Mouse (Mus musculus): Measurements from ENCODE around the gene Capn10.
"Not testable (repeated sequence)": the region's sequence is repeated elsewhere in the genome, so short reads cannot be mapped to it uniquely, and the experiment has no call there.

Capn10 gene

DNA sequence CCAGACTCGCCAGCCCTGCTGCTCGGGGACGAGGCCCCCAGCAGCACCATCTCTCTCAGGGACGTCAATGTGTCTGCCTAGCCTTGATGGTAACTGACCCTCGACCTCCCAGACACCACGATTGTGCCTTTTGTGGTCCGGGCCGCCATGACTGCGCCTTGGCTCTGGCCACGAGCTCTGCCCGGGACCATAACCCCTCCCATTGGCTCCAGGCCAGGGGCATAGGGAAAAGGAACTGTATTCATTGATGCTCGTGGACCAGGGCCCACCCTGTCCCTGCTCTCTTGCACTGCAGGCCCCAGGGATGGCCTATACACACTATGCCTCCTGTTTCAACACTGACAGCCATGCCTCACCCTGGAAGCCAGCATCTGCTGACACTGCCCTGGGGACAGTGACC, 14.4 kb upstream of the Capn10 start:
- no peak for DNase-seq (ENCODE audit: low read depth, low spot score)

DNA sequence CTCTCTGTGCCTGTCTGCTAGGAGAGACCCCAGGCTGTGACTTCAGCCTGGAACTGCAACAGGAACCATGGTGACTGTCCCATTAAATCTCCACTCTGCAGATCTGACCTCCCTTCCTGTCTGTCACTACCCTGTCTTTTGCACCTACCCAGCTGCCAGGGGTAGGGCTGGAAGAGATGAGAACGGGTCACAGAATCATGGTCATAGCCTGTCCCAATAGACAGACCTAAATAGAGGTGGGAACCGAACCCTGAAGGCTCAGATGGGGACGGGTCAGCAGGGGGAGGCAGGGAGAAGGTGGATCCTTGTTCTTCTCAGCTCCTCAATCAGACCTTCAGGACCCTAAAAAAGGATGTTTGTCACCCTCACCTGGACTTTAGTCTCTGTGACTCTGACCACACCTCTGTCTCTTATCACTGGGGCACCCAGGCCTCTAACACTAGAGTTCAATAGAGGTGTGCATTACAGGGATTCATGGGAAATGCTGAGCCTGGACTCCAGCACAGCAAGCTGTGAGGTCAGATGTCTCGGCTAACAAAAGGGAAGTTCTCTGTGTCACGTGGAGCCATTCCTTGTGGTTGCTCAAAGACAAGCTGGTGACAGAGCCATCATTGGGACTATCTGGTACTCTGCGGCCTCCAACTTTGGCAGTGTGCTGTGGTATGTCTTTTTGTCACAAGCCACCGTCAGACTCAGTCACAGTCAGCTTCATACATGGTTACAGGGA, 13.5 kb upstream of the Capn10 start:
- no peak for DNase-seq (ENCODE audit: low read depth, low spot score)

DNA sequence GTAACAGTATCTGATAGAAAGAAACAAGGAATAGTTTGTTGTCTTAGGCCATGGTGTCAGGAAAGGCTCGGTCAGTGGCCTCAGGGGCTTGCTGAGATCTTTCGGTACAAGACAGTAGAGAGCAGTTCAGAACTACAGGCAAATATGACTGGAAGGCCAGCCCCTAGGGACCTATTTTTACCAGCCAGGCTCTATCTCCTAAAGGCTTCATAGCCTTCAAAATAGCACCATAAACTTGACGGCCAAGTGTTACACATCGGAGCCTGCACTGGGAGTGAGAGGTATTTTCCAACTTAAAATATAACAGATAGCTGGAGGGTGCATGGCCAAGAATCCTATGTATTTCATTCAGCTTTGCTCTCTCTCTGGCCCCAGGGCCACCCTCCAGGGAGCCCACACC, 12.7 kb upstream of the Capn10 start:
- no peak for DNase-seq (ENCODE audit: low read depth, low spot score)

DNA sequence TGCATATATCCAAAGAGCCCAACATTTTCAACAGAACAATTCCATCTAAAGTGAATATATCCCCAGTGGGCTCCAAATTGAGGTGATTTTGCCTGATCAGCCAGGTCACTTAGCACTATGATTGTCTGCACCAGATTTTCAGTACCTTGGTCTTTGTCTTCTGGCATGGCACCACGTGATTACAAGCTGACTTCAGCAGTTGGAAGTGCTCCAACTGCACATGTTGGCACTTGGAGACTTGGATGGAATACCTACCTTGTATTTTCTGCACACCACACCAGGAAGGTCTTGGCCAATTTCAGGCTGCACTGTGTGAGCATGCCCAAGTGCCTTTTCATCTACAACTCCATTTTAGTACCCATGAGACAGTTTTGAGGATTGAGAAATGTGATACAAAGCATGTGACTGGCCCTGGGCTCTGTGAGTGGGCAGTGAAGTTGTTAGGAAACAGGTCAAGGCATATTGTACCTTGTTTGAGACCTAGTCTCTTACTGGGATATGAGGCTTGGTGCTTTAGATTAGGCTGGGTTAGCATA, 3.9 kb upstream of the Capn10 start:
- no peak for DNase-seq (ENCODE audit: low read depth, low spot score)

DNA sequence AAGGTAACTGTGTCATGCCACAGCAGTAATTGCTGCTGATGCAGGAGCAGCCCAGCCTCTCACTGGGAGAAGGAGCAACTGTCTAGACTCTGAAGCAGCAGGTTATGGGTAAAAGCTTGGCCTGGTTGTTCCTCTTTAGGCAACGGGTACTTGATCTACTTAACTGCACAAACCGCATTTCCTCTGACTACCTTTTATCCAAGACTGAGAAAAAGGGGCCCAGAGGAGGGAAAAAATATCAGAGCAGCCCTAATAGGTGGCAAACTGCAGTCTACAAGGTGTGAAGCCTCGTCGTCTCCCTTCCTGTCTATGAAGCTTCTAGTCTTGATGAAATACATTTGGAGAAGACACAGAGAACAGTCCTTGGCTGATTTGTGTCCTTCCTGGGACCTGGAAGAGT, 565 bp upstream of the Capn10 start:
- DNase-seq (ENCODE audit: low read depth, low spot score): no peak

DNA sequence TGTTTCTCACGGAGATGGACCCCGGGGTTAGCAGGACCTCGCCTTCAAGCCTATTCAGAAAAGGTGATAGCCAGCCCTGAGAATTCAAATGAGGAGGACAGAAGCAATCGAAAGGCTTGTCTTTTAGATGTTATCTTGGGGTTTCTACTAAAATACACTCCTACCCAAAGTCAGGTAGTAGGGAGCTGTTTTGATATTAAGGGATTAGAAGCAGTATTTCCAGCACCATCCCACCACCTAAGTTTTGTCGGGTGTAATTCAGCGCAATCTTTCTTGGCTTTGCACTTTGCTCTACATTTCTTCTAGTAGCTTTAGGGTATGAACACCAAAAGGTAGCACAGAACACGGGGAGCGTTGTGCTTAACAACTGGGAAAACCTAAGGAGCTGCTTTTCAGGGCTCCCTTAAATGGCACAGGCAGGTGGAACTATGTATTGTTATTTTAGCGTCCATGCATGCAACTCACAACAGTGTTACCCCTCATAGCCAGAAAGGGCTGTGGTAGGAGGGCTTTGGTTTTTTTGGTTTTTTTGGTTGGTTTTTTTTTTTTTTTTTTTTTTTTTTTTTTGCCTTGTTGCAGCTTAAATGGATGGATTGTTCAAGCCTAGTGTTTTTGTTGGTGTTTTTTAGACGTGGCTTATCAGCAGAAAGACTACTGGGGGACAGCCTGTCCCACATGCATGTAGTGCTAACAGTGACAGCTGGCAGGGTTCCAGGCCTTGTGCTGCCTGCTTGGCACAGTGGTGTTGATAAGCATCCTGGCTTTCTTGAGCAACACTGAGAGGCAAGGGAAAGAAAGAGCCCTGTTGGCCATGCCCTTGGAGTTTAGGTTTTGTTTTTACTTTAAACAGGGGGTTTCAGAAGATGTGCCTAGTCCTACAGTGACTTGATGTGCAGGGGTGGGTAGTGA, 1.1 kb downstream of the Capn10 start:
- no peak for DNase-seq (ENCODE audit: low read depth, low spot score)

DNA sequence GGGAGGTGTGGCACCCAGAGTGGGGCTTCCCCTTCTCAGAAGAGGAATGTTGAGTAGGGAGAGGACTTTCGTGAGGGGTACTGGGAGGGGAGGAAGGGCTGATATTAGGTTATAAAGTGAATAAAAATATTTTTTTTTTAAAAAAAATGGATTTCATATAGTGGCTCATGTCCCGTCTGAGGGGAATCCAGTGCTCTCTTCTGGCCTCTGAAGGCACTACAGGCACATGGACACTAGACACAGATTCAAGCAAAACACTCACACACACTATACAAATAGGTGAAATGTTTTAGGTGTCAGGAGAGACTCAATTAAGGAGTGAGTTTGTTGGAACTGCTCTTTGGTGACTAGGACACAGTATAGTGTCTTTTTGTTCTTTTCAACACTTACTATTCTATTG, 1.8 kb downstream of the Capn10 start:
- DNase-seq (ENCODE audit: low read depth, low spot score): no peak

DNA sequence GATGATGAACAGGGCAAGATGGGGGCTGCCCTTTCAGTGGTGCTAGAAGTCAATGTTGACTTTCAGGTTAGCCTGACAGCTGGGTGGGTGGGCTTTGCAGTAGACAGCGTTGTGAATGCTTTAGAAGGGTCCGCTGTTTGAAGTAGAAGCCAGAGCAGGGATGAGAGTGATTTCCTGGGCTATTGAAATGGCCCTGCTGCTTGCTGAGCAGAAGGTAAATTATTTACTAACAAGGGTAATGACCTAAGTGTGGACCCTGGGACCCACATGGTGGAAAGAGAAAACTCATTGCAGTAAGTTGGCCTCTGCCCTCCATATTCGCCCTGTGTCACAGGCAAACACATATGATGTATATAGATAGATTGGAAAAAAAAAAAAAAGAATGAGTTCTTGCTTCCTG, 2.3 kb downstream of the Capn10 start:
- no peak for DNase-seq (ENCODE audit: low read depth, low spot score)

DNA sequence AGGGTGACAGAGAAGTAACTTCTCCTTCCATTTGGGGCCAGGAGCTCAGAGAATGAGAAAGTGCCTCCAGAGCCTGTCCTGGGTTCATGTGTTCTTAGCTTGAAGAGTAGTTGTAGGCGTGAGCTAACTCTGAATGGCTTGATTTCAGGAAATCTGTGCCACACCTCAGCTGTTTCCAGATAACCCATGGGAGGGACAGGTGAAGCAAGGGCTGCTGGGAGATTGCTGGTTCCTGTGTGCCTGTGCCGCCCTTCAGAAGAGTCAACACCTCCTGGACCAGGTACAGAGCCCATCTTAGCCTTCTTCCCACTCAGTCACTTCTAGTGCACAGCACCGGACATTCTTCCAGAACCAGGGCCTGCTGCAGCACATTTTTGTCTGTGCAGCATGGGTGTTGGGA, 3.6 kb downstream of the Capn10 start:
- no peak for DNase-seq (ENCODE audit: low read depth, low spot score)

DNA sequence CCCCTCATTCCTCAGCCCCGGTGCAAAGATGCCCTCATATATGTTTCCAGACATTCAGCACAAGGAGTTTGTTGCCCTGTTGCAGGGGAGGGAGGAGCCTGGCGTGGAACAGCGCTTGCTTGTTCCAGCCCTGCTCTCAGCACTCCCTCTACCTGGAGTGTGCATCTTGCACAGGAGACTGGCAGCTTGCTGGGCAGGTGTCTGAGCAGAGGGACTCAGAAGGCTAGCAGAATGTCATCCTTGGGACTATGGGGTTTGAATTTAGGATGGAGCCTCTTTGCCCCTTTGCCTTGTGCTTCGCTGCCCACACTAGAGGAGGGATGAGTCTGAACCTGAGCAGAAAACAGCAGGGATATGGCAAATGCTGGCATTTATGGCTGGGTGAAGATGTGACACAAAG, 5.6 kb downstream of the Capn10 start:
- DNase-seq (ENCODE audit: low read depth, low spot score): no peak

DNA sequence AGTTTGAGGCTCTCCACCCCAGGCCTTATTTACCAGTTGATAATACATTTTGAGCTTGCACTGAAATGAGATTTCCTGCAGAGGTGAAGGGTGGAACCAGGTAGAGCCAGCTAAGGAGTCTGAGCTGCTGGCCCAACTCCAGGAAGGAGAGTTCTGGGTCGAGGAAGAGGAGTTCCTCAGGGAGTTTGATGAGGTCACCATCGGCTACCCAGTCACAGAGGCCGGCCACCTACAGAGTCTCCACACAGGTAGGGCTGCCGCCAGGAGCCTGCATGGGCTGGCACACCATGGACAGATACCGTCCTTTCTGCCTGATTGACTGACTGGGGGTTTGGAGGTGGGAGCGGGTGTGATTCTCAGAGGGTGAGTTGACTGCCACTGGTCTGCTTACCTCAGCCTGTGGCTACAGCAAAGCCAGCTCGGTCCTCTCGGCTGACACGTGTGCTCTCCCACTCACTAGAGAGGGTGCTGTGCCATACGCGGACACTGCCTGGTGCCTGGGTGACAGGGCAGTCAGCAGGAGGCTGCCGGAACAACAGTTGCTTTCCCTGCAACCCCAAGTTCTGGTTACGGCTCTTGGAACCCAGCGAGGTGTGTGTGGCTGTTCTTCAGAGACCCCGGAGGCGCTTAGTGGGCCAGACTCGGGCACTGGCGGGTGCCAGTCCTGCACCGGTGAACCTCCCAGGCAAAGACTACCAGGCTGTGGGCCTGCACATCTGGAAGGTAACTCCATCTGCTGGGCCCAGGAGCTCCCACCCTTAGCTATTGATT, 9.2 kb downstream of the Capn10 start:
- no peak for DNase-seq (ENCODE audit: low read depth, low spot score)

DNA sequence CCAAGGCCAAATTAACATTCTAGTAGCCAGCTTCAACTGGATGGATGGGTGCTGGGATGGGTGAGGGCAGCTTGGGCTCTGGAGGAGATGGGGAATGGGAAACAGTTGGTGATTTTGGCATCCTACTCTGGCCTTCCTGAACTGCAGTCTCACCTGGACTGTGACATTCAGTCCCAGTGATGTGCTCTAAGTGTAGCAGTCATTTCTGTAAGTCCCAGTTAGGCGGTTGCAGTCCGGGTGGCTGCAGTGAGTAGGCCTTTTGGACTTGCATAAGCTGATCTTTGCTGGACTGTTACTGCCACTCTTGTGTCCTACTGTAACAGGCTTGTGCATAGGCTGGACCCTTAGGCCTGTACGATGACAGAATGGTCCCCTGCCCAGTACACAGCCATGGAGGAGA, 13.8 kb downstream of the Capn10 start:
- DNase-seq (ENCODE audit: low read depth, low spot score): no peak

DNA sequence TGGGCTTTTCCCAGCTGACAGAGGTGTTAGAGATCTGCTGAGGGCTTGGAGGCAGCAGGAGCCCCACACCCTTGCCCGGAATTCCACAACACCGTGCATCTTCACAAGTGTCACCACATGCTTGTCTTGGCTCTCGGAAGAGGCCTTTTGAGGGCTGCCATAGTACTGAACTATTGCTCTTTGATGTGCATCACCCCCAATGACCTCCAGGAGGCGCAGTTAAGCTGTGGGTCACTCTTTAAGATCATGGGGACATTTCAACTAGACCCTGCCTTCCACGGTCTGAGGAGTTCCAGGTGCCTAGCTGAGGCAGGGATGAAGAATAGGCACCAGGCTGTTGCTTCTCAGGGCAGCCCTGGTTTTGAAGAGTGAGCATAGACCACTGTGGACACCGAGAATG, 15.2 kb downstream of the Capn10 start:
- no peak for DNase-seq (ENCODE audit: low read depth, low spot score)

DNA sequence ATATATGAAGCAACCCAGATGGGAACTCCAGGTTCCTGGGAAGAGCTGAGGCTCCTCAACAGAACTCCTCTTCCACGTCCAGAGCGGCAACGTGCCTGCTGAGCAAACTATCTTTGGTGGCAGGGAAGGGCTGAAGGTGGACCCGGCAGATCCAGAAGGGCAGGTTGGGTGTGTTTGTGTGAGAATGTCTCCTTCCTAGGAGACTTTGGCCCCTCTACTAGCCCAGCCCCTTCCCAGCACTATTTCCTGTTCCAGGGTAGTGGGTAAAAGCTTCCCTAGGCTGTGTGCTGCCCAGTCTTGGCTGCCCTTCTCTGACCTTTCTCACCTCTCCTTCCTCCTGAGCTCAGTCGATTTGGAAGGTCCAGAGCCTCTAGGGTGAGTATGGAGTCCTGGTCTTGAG, 16.4 kb downstream of the Capn10 start, which contains the start of gene Gpr35:
Gpr35 (plus strand) TSS at position 259 of the 400 bp plus-strand sequence.
- DNase-seq (ENCODE audit: low read depth, low spot score): no peak

DNA sequence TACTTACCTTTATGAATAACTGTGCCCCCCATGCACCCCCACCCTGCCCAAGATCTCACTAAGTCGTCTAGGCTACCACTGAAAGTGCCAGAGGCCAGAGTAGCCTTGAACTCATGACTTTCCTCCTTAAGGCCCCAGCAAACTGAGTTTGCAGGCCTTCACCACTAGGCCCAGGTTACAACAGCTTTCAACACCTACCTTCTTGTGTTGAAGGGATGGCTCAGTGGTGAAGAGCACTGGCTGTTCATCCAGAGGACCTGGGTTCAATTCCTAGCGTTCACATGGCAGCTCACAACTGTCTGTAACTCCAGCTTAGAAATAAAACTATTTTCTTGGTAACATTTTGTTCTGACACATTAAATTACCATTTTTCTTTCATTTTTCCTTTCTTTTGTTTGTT, 19.5 kb downstream of the Capn10 start:
- no peak for DNase-seq (ENCODE audit: low read depth, low spot score)

DNA sequence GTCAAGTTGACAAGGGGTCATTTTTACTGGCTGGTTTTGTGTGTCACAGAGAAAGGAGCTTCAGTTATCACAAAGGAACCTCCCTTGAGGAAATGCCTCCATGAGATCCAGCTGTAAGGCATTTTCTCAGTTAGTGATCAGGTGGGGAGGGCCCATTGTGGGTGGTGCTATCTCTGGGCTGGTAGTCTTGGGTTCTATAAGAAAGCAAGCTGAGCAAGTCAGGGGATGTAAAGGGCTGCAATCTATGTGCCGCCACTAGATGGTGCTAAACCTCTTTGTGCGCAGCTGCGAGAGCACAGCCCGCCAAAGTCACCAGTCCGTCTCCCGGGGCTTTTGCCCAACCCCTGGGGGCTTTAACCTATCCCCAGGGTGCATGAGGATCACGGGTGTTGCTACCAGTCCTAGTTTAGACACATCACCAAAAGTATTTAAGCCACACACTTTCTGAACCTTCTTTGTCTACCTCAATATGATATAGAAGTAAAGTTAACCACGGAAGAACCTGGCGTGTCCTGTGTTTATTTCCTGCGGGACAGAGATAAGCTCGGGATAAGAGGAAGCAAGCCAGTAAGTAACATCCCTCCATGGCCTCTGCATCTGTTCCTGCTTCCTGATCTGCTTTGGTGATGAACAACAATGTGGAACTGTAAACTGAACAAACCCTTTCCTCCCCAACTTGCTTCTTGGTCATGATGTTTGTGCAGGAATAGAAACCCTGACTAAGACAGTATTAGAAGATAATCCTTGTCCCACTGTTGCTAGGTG, 22.6 kb downstream of the Capn10 start:
- DNase-seq (ENCODE audit: low read depth, low spot score): not testable (repeated sequence)

DNA sequence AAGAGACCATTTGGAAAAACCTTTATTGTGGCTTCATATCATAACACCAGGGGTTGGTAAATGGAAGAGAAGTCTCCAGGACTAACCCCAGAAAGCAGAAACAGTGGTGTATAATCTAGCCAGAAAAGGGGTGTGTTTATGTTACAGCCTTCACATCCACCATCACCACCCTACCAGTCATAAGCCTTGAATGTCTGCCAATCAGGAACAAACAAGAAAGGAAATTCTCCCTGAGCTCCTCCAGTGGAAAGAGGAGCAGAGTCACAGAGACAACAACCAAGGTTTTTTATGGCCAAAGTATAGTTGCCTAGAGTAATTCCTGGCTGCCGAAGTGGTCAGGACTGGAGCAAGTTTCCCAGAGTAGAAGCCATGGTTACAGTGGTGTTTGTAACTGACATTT, 24.8 kb downstream of the Capn10 start:
- no peak for DNase-seq (ENCODE audit: low read depth, low spot score)

DNA sequence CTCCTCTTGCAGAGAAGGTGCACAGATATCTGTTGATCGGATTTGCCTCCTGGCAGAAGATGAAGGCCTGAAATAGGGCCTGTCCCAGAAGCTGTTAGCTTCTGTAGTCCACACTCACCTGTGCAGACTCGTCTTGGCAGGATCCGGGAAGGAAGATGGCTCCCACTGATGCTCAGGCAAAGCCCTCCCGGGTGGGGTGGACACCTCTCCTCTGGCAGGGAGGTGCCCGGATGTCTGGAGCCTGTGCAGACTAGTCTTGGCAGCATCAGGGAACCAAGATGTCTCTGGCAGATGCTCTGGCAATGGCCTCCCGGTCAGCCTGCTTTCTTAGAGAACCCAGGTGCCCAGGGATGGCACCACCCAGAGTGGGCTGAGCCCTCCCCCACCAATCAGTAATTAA, 36.6 kb downstream of the Capn10 start:
- not testable (repeated sequence) for DNase-seq (ENCODE audit: low read depth, low spot score)

DNA sequence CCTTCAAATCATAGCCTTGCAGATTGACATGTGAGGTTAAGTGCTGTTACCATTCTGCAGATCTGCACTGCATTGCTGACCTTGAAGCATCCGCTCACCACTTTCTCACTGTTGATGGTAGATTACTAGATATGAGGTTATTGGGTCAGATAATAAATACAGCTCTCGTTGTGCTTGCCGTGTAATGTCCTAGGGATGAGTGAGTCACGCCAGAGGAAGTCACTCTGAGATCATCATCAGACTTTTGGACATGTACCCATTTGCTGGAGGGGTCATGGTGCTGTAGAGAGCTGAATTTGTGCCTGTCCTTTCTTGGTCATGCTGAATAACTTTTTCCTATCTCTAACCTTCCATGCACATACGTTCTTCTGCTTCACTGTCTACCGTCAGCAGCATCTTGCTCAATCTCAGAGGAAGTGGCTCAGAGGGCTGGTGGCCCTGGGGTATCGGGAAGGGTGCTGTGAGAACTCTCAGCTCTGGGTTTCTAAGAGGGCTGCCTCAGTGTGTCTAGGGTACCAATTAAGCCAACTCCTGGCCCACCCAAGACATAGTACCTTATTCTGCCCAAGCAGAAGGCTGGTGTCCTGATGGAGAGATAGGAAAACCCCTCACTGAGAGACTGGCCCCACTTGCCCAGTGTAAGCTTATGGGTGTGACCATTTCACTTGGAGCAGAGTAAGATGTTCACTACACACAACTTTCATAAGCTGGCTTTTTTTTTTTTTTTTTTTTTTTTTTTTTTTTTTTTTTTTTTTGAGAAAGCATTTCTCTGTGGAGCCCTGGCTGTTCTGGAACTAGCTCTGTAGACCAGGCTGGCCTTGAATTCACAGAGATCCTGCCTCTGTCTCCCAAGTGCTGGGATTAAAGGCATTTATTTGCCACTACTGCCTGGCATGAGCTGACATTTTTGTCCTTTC, 38.0 kb downstream of the Capn10 start:
- no peak for DNase-seq (ENCODE audit: low read depth, low spot score)

DNA sequence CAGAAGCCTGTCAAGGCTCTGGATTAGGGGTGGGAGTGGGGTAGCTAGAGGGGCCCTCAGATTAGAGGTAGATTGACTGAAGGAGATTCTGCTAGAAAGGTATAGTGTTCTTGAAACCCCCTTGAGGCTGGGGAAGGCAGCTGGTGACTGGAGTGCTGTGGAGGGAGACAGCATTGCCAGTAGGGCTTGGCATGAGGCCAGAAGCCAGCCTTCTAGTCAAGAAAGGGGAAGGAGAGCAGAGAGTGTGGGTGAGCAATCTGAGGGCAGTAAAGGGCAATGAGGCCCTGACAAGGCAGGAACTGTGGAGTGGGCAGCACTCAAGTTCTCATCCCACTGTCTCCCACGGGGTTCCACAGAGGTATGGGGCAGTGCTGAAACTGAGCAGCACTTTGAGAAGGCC, 38.7 kb downstream of the Capn10 start:
- DNase-seq (ENCODE audit: low read depth, low spot score): no peak

Measured in c-Kit-negative CD71-positive TER-119-positive erythroid progenitor cells, embryonic 14.5 days (primary cell).